Mouse (Mus musculus) heart, postnatal 4 days (tissue): ENCODE data around the gene Zbtb48. TPM values are rescaled to one million over a fixed set of nuclear protein-coding genes. Genes with fewer than 3 reads are reported as not detected.

Experiments
- total RNA-seq, 2 experiments: library from RNA; stranded (reverse); gene quantifications; 2 replicates each; pipeline ENCODE4 v1.2.3; 2021

The Zbtb48 gene
- total RNA-seq, 2 experiments from 2014 or later = 10.5 to 11.1 TPM

Other genes starting within 250 kb of the Zbtb48 start
- gene Camta1, start 165.8 kb downstream of the Zbtb48 start, total RNA-seq = 100 to 1,000 TPM; 152 to 172 TPM
- 10 to 100 TPM; 96.2 to 99.0 TPM for gene Dnajc11, start 94.0 kb downstream of the Zbtb48 start, total RNA-seq
- gene Thap3, start 38.7 kb downstream of the Zbtb48 start, total RNA-seq = 10 to 100 TPM; 11.7 to 13.4 TPM
- 10 to 100 TPM; 14.8 to 15.3 TPM for gene Phf13, start 31.4 kb downstream of the Zbtb48 start, total RNA-seq
- gene Klhl21, start 18.9 kb downstream of the Zbtb48 start, total RNA-seq = 10 to 100 TPM; 42.3 to 49.2 TPM
- under 1 TPM; 0.10 to 0.11 TPM for gene Tas1r1, start 10.9 kb upstream of the Zbtb48 start, total RNA-seq
- gene Nol9, start 11.7 kb upstream of the Zbtb48 start, total RNA-seq = 10 to 100 TPM; 11.1 to 13.2 TPM
- gene Plekhg5, start 44.8 kb upstream of the Zbtb48 start, total RNA-seq = 10 to 100 TPM; 35.0 to 35.3 TPM
- gene Tnfrsf25, start 88.3 kb upstream of the Zbtb48 start, total RNA-seq = 1 to 10 TPM in 1 of 2 experiments, under 1 TPM in 1; 0.88 to 2.2 TPM
- gene Espn, start 124.7 kb upstream of the Zbtb48 start, total RNA-seq = 1 to 10 TPM; 1.5 to 1.8 TPM
- not detected for gene Hes2, start 131.2 kb upstream of the Zbtb48 start, total RNA-seq
- 10 to 100 TPM; 54.3 to 58.4 TPM for gene Acot7, start 150.5 kb upstream of the Zbtb48 start, total RNA-seq
- gene Gpr153, start 246.6 kb upstream of the Zbtb48 start, total RNA-seq = 10 to 100 TPM; 30.1 to 30.6 TPM